Mouse (Mus musculus) brain, embryonic 14.5 days (tissue): ENCODE results near the gene Dnaaf3. TPM values are rescaled to one million over a fixed set of nuclear protein-coding genes. Genes with fewer than 3 reads are reported as not detected.
"Not testable (repeated sequence)": the region's sequence is repeated elsewhere in the genome, so short reads cannot be mapped to it uniquely, and the experiment has no call there.

ENCODE experiments used
- DNase-seq: peaks from one replicate; pipeline ENCODE4 v3.0.0-alpha.2; 2011; ENCODE audit warnings: low read depth
- CTCF ChIP-seq: fragments of 200-500 bp; IDR thresholded peaks from 2 replicates; pipeline ENCODE4 v1.5.1; 2012; ENCODE audit warnings: inconsistent platforms, mild to moderate bottlenecking, moderate library complexity, borderline replicate concordance; ENCODE audit not compliant: insufficient read depth, insufficient read length; ENCODE audit errors: extremely low read depth
- POLR2A ChIP-seq: fragments of 200-500 bp; IDR thresholded peaks from 2 replicates; pipeline ENCODE4 v1.6.1; 2012; ENCODE audit warnings: mild to moderate bottlenecking, inconsistent platforms, borderline replicate concordance; ENCODE audit not compliant: poor library complexity, insufficient read depth, insufficient read length, severe bottlenecking; ENCODE audit errors: extremely low read depth
- polyA plus RNA-seq: library from polyadenylated mRNA; depleted of rRNA; stranded (reverse); fragments of >200 nt; gene quantifications from 2 replicates; pipeline ENCODE4 v1.2.3, GENCODE M21; 2012

Dnaaf3 gene
- polyA plus RNA-seq, 1 experiment, result 5.9 TPM

- no peak for DNase-seq
- TF ChIP-seq CTCF, result no peak
- TF ChIP-seq POLR2A, result no peak
Observed at GRCm38 (mm10) chr7:4536369-4536768, 4.1 kb upstream of the Dnaaf3 start.

GRCm38 (mm10) chr7:4530166-4530565 is 2.1 kb downstream of the Dnaaf3 start:
- not testable (repeated sequence) for DNase-seq

- no peak for TF ChIP-seq CTCF
- TF ChIP-seq POLR2A, result no peak
- no peak for DNase-seq
Observed at GRCm38 (mm10) chr7:4527302-4527689, 5.0 kb downstream of the Dnaaf3 start.

- no peak for TF ChIP-seq POLR2A
- TF ChIP-seq CTCF, result peak; percentile 83
- peak; percentile 95 for DNase-seq
Observed at GRCm38 (mm10) chr7:4526341-4527301, 5.6 kb downstream of the Dnaaf3 start.

- DNase-seq, result peak; percentile 81
- TF ChIP-seq CTCF, result peak; percentile 69
Observed at GRCm38 (mm10) chr7:4524212-4524922, 7.9 kb downstream of the Dnaaf3 start, which contains the start of gene Tnni3. Gene Tnni3 (minus strand): TSS chr7:4524229.

GRCm38 (mm10) chr7:4523205-4524130 is 8.8 kb downstream of the Dnaaf3 start:
- no peak for TF ChIP-seq POLR2A
- TF ChIP-seq CTCF, result no peak
- no peak for DNase-seq

- no peak for DNase-seq
Observed at GRCm38 (mm10) chr7:4522292-4522691, 10.0 kb downstream of the Dnaaf3 start.

GRCm38 (mm10) chr7:4521231-4522003 is 10.8 kb downstream of the Dnaaf3 start:
- no peak for TF ChIP-seq CTCF
- DNase-seq, result peak; percentile 20

More at GRCm38 (mm10) chr7:4522292-4522691, 10.0 kb downstream of the Dnaaf3 start:
- TF ChIP-seq CTCF, result no peak
- no peak for TF ChIP-seq POLR2A

- TF ChIP-seq CTCF, result no peak
- TF ChIP-seq POLR2A, result no peak
- DNase-seq, result no peak
Observed at GRCm38 (mm10) chr7:4518487-4518886, 13.8 kb downstream of the Dnaaf3 start.

- peak; percentile 32 for DNase-seq
- TF ChIP-seq CTCF (no peak), POLR2A (no peak)
Observed at GRCm38 (mm10) chr7:4516332-4517050, 15.8 kb downstream of the Dnaaf3 start, which contains the start of gene Tnnt1. Gene Tnnt1 (minus strand): TSS chr7:4516382.

GRCm38 (mm10) chr7:4515853-4516252 is 16.4 kb downstream of the Dnaaf3 start:
- TF ChIP-seq POLR2A (no peak), CTCF (no peak)
- DNase-seq, result no peak
